Mouse (Mus musculus) ES-E14 (cell line): ENCODE results near the gene Pla2g7.

Experiments
- HCFC1 ChIP-seq: IDR thresholded peaks from 2 replicates; pipeline ENCODE4 v1.6.1; 2012; ENCODE audit warnings: low read length, inconsistent platforms, borderline replicate concordance; ENCODE audit not compliant: insufficient read depth
- ZC3H11A ChIP-seq: IDR thresholded peaks from 2 replicates; pipeline ENCODE4 v1.6.1; 2012; ENCODE audit warnings: low read depth, mild to moderate bottlenecking, inconsistent platforms, low read length, borderline replicate concordance

- no peak for TF ChIP-seq HCFC1
- no peak for TF ChIP-seq ZC3H11A
Observed at GRCm38 (mm10) chr17:43557104-43557503, 10.8 kb upstream of the Pla2g7 start.
